Mouse (Mus musculus) kidney, adult 2 months (tissue): ENCODE results near the gene Vps36. TPM values are rescaled to one million over a fixed set of nuclear protein-coding genes. Genes with fewer than 3 reads are reported as not detected.
A peak's percentile ranks its signal among the peaks of the same experiment; 100 is the strongest.

Experiments used
- DNase-seq: peaks from one replicate; pipeline ENCODE4 v3.0.0; 2021
- H3K27ac ChIP-seq: fragments of 200-500 bp; 2 replicates; pipeline ENCODE4 v1.5.1; 2012; ENCODE audit warnings: low read depth, low read length, control low read depth, inconsistent platforms; ENCODE audit not compliant: insufficient read depth
- H3K27me3 ChIP-seq: fragments of 200-500 bp; replicated peaks from 2 replicates; pipeline ENCODE4 v1.6.1; 2012; ENCODE audit warnings: mild to moderate bottlenecking, moderate library complexity, low read length, inconsistent platforms; ENCODE audit not compliant: control insufficient read depth, insufficient read depth
- H3K36me3 ChIP-seq: fragments of 200-500 bp; 2 replicates; pipeline ENCODE4 v1.6.1; 2012; ENCODE audit warnings: mild to moderate bottlenecking, moderate library complexity, low read length, inconsistent platforms; ENCODE audit not compliant: control insufficient read depth, insufficient read depth
- H3K4me1 ChIP-seq: fragments of 200-500 bp; 2 replicates; pipeline ENCODE4 v1.6.1; 2011; ENCODE audit warnings: low read length; ENCODE audit not compliant: control insufficient read depth, insufficient read depth
- H3K4me3 ChIP-seq: fragments of 200-500 bp; 2 replicates; pipeline ENCODE4 v1.5.1; 2011; ENCODE audit warnings: mild to moderate bottlenecking, low read depth, low read length, control low read depth; ENCODE audit not compliant: insufficient read depth
- CTCF ChIP-seq: fragments of 200-500 bp; conservative IDR thresholded peaks from 2 replicates; pipeline ENCODE4 v1.5.1; 2011; ENCODE audit warnings: low read depth, mild to moderate bottlenecking, control low read depth, low read length, moderate library complexity, mixed read lengths; ENCODE audit not compliant: insufficient read depth, insufficient read length
- POLR2A ChIP-seq: fragments of 200-500 bp; IDR thresholded peaks from one replicate; pipeline ENCODE4 v1.6.1; 2011; ENCODE audit warnings: low read depth, low read length, control low read depth
- WGBS: fragments of 180-500 bp; shearing (Covaris S2); methylation state at CpG from one replicate; pipeline ENCODE4 v1.1.7; 2018; 5-methylcytosine and 5-hydroxymethylcytosine counted together
- polyA plus RNA-seq: library from polyadenylated mRNA; depleted of rRNA; stranded (reverse); fragments of >200 nt; gene quantifications from 2 replicates; pipeline ENCODE4 v1.2.3, GENCODE M21; 2012

Vps36 gene
- polyA plus RNA-seq, 1 experiment, result 15.0 TPM

GRCm38 (mm10) chr8:22150345-22150663 is 42.3 kb upstream of the Vps36 start:
- peak; percentile 17 for DNase-seq
- H3K36me3 ChIP-seq, result no peaks in the 10 kb centered on the region
- 28% methylated on average over 3 of the region's 3 CpGs for WGBS
- TF ChIP-seq CTCF (no peak), POLR2A (no peak)
- 0 out of 2 replicates have a peak, but pooled peaks cover 2% of the 10 kb centered on the region for H3K4me1 ChIP-seq
- no peak overlapping the region for H3K4me3 ChIP-seq
- H3K27ac ChIP-seq, result no peak overlapping the region
- no peaks in the 10 kb centered on the region for H3K27me3 ChIP-seq

- no peaks in the 10 kb centered on the region for H3K27me3 ChIP-seq
- no peaks in the 10 kb centered on the region for H3K36me3 ChIP-seq
- WGBS, result 86% methylated on average over 8 of the region's 8 CpGs
- no peak for TF ChIP-seq POLR2A
- no peak for TF ChIP-seq CTCF
- peaks cover 5% of the 10 kb centered on the region; the same call in 1 of the 2 replicates for H3K4me1 ChIP-seq
- no peak overlapping the region for H3K27ac ChIP-seq
- no peak overlapping the region for H3K4me3 ChIP-seq
- DNase-seq, result no peak
Observed at GRCm38 (mm10) chr8:22162206-22162605, 30.4 kb upstream of the Vps36 start.

- Histone ChIP-seq H3K27me3 (no peaks in the 10 kb centered on the region), H3K4me1 (peaks cover 5% of the 10 kb centered on the region; the same call in 1 of the 2 replicates), H3K4me3 (no peak overlapping the region), H3K36me3 (no peaks in the 10 kb centered on the region), H3K27ac (no peak overlapping the region)
- DNase-seq, result no peak
- 88% methylated on average over 10 of the region's 10 CpGs for WGBS
- no peak for TF ChIP-seq POLR2A
- no peak for TF ChIP-seq CTCF
Observed at GRCm38 (mm10) chr8:22164431-22164830, 28.2 kb upstream of the Vps36 start.

- TF ChIP-seq POLR2A (no peak), CTCF (no peak)
- Histone ChIP-seq H3K27me3 (no peaks in the 10 kb centered on the region), H3K4me3 (peak overlapping the region; percentile 46), H3K4me1 (peaks cover 5% of the 10 kb centered on the region; the same call in 1 of the 2 replicates), H3K36me3 (no peaks in the 10 kb centered on the region), H3K27ac (no peak overlapping the region)
- WGBS, result 36% methylated on average over 10 of the region's 10 CpGs
- DNase-seq, result peak; percentile 8
Observed at GRCm38 (mm10) chr8:22165251-22166079, 27.1 kb upstream of the Vps36 start.

GRCm38 (mm10) chr8:22166080-22166603 is 26.5 kb upstream of the Vps36 start, which contains the start of gene Nek3:
Gene Nek3 (minus strand): TSS chr8:22166435.
- Histone ChIP-seq H3K27ac (no peak within 1 kb of the TSS), H3K4me1 (peaks cover 5% of the 10 kb centered on the region; the same call in 1 of the 2 replicates), H3K36me3 (no peaks in the 10 kb centered on the region), H3K27me3 (no peaks in the 10 kb centered on the region), H3K4me3 (peak within 1 kb of the TSS; percentile 46)
- WGBS, result under 1% methylated on average over 41 of the region's 43 CpGs
- TF ChIP-seq POLR2A (no peak), CTCF (peak; percentile 63)
- peak; percentile 89 for DNase-seq

- 96% methylated on average over 5 of the region's 5 CpGs for WGBS
- no peaks in the 10 kb centered on the region for H3K27me3 ChIP-seq
- TF ChIP-seq POLR2A, result no peak
- TF ChIP-seq CTCF, result no peak
- H3K4me3 ChIP-seq, result no peak overlapping the region
- DNase-seq, result no peak
- H3K4me1 ChIP-seq, result peaks cover 5% of the 10 kb centered on the region; the same call in 1 of the 2 replicates
- H3K36me3 ChIP-seq, result no peaks in the 10 kb centered on the region
- H3K27ac ChIP-seq, result no peak overlapping the region
Observed at GRCm38 (mm10) chr8:22169167-22169566, 23.4 kb upstream of the Vps36 start.

- TF ChIP-seq CTCF (no peak), POLR2A (no peak)
- DNase-seq, result no peak
- 98% methylated on average over 7 of the region's 7 CpGs for WGBS
- H3K4me3 ChIP-seq, result no peak overlapping the region
- no peaks in the 10 kb centered on the region for H3K4me1 ChIP-seq
- no peaks in the 10 kb centered on the region for H3K27me3 ChIP-seq
- H3K36me3 ChIP-seq, result no peaks in the 10 kb centered on the region
- no peak overlapping the region for H3K27ac ChIP-seq
Observed at GRCm38 (mm10) chr8:22175966-22176365, 16.6 kb upstream of the Vps36 start.
